Mouse (Mus musculus): ENCODE data around the gene Tmem184b. TPM values are rescaled to one million over a fixed set of nuclear protein-coding genes. Genes with fewer than 3 reads are reported as not detected.
A peak's percentile ranks its signal among the peaks of the same experiment; 100 is the strongest.

Tmem184b gene
- polyA plus RNA-seq, 1 experiment from 2014 or later = 52.7 TPM

- Histone ChIP-seq H3K4me3 (replicated peaks; ENCODE audit: low read length) (0 out of 2 replicates have a peak overlapping the region, but pooled peaks have one; percentile 1), H3K9me3 (replicated peaks; ENCODE audit: control insufficient read depth, low read length) (no peaks in the 10 kb centered on the region), H3K9ac (ENCODE audit: low read length) (peak overlapping the region; percentile 59), H3K36me3 (ENCODE audit: control insufficient read depth, insufficient read depth, low read length) (no peaks in the 10 kb centered on the region), H3K27me3 (ENCODE audit: control insufficient read depth, insufficient read depth, low read length) (no peaks in the 10 kb centered on the region), H3K27ac (ENCODE audit: low read length) (peak overlapping the region; percentile 66; the same call in 1 of the 2 replicates), H3K4me1 (ENCODE audit: control insufficient read depth, insufficient read depth, low read length) (peaks cover 53% of the 10 kb centered on the region), H3K4me2 (ENCODE audit: low read depth, low read length) (peak overlapping the region; percentile 33; the same call in 1 of the 2 replicates)
- no peak for ATAC-seq (ENCODE audit: insufficient read depth, low FRiP score)
- WGBS = 90% methylated on average over 4 of the region's 4 CpGs
These were observed 52.5 kb downstream of the Tmem184b start for GRCm38 (mm10) chr15:79350866-79351265.

- Histone ChIP-seq H3K4me3 (replicated peaks; ENCODE audit: low read length) (peak overlapping the region; percentile 76), H3K4me2 (ENCODE audit: low read depth, low read length) (peak overlapping the region; percentile 79), H3K9ac (ENCODE audit: low read length) (peak overlapping the region; percentile 93), H3K27ac (ENCODE audit: low read length) (peak overlapping the region; percentile 100), H3K27me3 (ENCODE audit: control insufficient read depth, insufficient read depth, low read length) (no peaks in the 10 kb centered on the region), H3K36me3 (ENCODE audit: control insufficient read depth, insufficient read depth, low read length) (no peaks in the 10 kb centered on the region), H3K4me1 (ENCODE audit: control insufficient read depth, insufficient read depth, low read length) (peaks cover 42% of the 10 kb centered on the region), H3K9me3 (replicated peaks; ENCODE audit: control insufficient read depth, low read length) (no peaks in the 10 kb centered on the region)
- 42% methylated on average over 8 of the region's 8 CpGs for WGBS
- ATAC-seq (ENCODE audit: insufficient read depth, low FRiP score) = no peak
These were observed 54.7 kb downstream of the Tmem184b start for GRCm38 (mm10) chr15:79348651-79349050.

- Histone ChIP-seq H3K9ac (ENCODE audit: low read length) (peak overlapping the region; percentile 93), H3K36me3 (ENCODE audit: control insufficient read depth, insufficient read depth, low read length) (no peaks in the 10 kb centered on the region), H3K27me3 (ENCODE audit: control insufficient read depth, insufficient read depth, low read length) (no peaks in the 10 kb centered on the region), H3K27ac (ENCODE audit: low read length) (peak overlapping the region; percentile 100), H3K9me3 (replicated peaks; ENCODE audit: control insufficient read depth, low read length) (no peaks in the 10 kb centered on the region), H3K4me3 (replicated peaks; ENCODE audit: low read length) (peak overlapping the region; percentile 76), H3K4me2 (ENCODE audit: low read depth, low read length) (peak overlapping the region; percentile 79), H3K4me1 (ENCODE audit: control insufficient read depth, insufficient read depth, low read length) (peaks cover 46% of the 10 kb centered on the region)
- WGBS = under 1% methylated on average over 46 of the region's 46 CpGs
- peak; percentile 86 for ATAC-seq (ENCODE audit: insufficient read depth, low FRiP score)
These were observed 55.4 kb downstream of the Tmem184b start for GRCm38 (mm10) chr15:79347845-79348506.

GRCm38 (mm10) chr15:79347165-79347844, 56.1 kb downstream of the Tmem184b start:
- Histone ChIP-seq H3K27me3 (ENCODE audit: control insufficient read depth, insufficient read depth, low read length) (no peaks in the 10 kb centered on the region), H3K4me3 (replicated peaks; ENCODE audit: low read length) (peak overlapping the region; percentile 76), H3K27ac (ENCODE audit: low read length) (peak overlapping the region; percentile 100), H3K4me1 (ENCODE audit: control insufficient read depth, insufficient read depth, low read length) (peaks cover 44% of the 10 kb centered on the region), H3K36me3 (ENCODE audit: control insufficient read depth, insufficient read depth, low read length) (no peaks in the 10 kb centered on the region), H3K4me2 (ENCODE audit: low read depth, low read length) (peak overlapping the region; percentile 79), H3K9me3 (replicated peaks; ENCODE audit: control insufficient read depth, low read length) (no peaks in the 10 kb centered on the region), H3K9ac (ENCODE audit: low read length) (peak overlapping the region; percentile 93)
- WGBS = under 1% methylated on average over 61 of the region's 61 CpGs
- ATAC-seq (ENCODE audit: insufficient read depth, low FRiP score) = peak; percentile 77

- peak within 1 kb of the TSS; percentile 93 for H3K9ac ChIP-seq (ENCODE audit: low read length)
- no peaks in the 10 kb centered on the region for H3K27me3 ChIP-seq (ENCODE audit: control insufficient read depth, insufficient read depth, low read length)
- no peaks in the 10 kb centered on the region for H3K36me3 ChIP-seq (ENCODE audit: control insufficient read depth, insufficient read depth, low read length)
- peak within 1 kb of the TSS; percentile 76 for H3K4me3 ChIP-seq (replicated peaks; ENCODE audit: low read length)
- no peak for ATAC-seq (ENCODE audit: insufficient read depth, low FRiP score)
- peaks cover 34% of the 10 kb centered on the region for H3K4me1 ChIP-seq (ENCODE audit: control insufficient read depth, insufficient read depth, low read length)
- WGBS = 49% methylated on average over 8 of the region's 8 CpGs
- peak within 1 kb of the TSS; percentile 79 for H3K4me2 ChIP-seq (ENCODE audit: low read depth, low read length)
- no peaks in the 10 kb centered on the region for H3K9me3 ChIP-seq (replicated peaks; ENCODE audit: control insufficient read depth, low read length)
- peak within 1 kb of the TSS; percentile 100 for H3K27ac ChIP-seq (ENCODE audit: low read length)
These were observed 57.1 kb downstream of the Tmem184b start, which contains the start of gene Maff for GRCm38 (mm10) chr15:79346051-79346793. Maff (plus strand) TSS chr15:79346621.

- ATAC-seq (ENCODE audit: insufficient read depth, low FRiP score) = no peak
- WGBS = 61% methylated on average over 4 of the region's 4 CpGs
- H3K4me2 ChIP-seq (ENCODE audit: low read depth, low read length) = no peak overlapping the region
- no peak overlapping the region for H3K4me3 ChIP-seq (replicated peaks; ENCODE audit: low read length)
- no peak overlapping the region for H3K9ac ChIP-seq (ENCODE audit: low read length)
- no peaks in the 10 kb centered on the region for H3K36me3 ChIP-seq (ENCODE audit: control insufficient read depth, insufficient read depth, low read length)
- no peaks in the 10 kb centered on the region for H3K9me3 ChIP-seq (replicated peaks; ENCODE audit: control insufficient read depth, low read length)
- no peaks in the 10 kb centered on the region for H3K27me3 ChIP-seq (ENCODE audit: control insufficient read depth, insufficient read depth, low read length)
- no peak overlapping the region for H3K27ac ChIP-seq (ENCODE audit: low read length)
- peaks cover 29% of the 10 kb centered on the region for H3K4me1 ChIP-seq (ENCODE audit: control insufficient read depth, insufficient read depth, low read length)
These were observed 58.7 kb downstream of the Tmem184b start for GRCm38 (mm10) chr15:79344627-79345026.

GRCm38 (mm10) chr15:79342641-79343337, 60.6 kb downstream of the Tmem184b start:
- WGBS = 70% methylated on average over 6 of the region's 6 CpGs
- ATAC-seq (ENCODE audit: insufficient read depth, low FRiP score) = no peak
- H3K4me1 ChIP-seq (ENCODE audit: control insufficient read depth, insufficient read depth, low read length) = peaks cover 18% of the 10 kb centered on the region

GRCm38 (mm10) chr15:79338978-79339377, 64.4 kb downstream of the Tmem184b start:
- H3K9ac ChIP-seq (ENCODE audit: low read length) = no peak overlapping the region
- no peaks in the 10 kb centered on the region for H3K9me3 ChIP-seq (replicated peaks; ENCODE audit: control insufficient read depth, low read length)
- H3K27ac ChIP-seq (ENCODE audit: low read length) = no peak overlapping the region
- no peak overlapping the region for H3K4me3 ChIP-seq (replicated peaks; ENCODE audit: low read length)
- H3K27me3 ChIP-seq (ENCODE audit: control insufficient read depth, insufficient read depth, low read length) = no peaks in the 10 kb centered on the region
- WGBS = 68% methylated on average over 5 of the region's 5 CpGs
- H3K36me3 ChIP-seq (ENCODE audit: control insufficient read depth, insufficient read depth, low read length) = no peaks in the 10 kb centered on the region
- peaks cover 13% of the 10 kb centered on the region for H3K4me1 ChIP-seq (ENCODE audit: control insufficient read depth, insufficient read depth, low read length)
- H3K4me2 ChIP-seq (ENCODE audit: low read depth, low read length) = no peak overlapping the region
- ATAC-seq (ENCODE audit: insufficient read depth, low FRiP score) = no peak

More at GRCm38 (mm10) chr15:79342641-79343337, 60.6 kb downstream of the Tmem184b start:
- Histone ChIP-seq H3K4me3 (replicated peaks; ENCODE audit: low read length) (no peak overlapping the region), H3K27ac (ENCODE audit: low read length) (peak overlapping the region; percentile 43; the same call in 1 of the 2 replicates), H3K4me2 (ENCODE audit: low read depth, low read length) (no peak overlapping the region), H3K27me3 (ENCODE audit: control insufficient read depth, insufficient read depth, low read length) (no peaks in the 10 kb centered on the region), H3K9me3 (replicated peaks; ENCODE audit: control insufficient read depth, low read length) (no peaks in the 10 kb centered on the region), H3K36me3 (ENCODE audit: control insufficient read depth, insufficient read depth, low read length) (no peaks in the 10 kb centered on the region), H3K9ac (ENCODE audit: low read length) (no peak overlapping the region)

Measured in stomach, embryonic 16.5 days (tissue).